Mouse (Mus musculus) olfactory bulb, adult 2 months (tissue): ENCODE data around the gene Zbtb8os. TPM values are rescaled to one million over a fixed set of nuclear protein-coding genes. Genes with fewer than 3 reads are reported as not detected.
"Not testable (repeated sequence)": the region's sequence is repeated elsewhere in the genome, so short reads cannot be mapped to it uniquely, and the experiment has no call there.

ENCODE experiments used
- H3K27ac ChIP-seq: fragments of 200-500 bp; 2 replicates; pipeline ENCODE4 v1.5.1; 2012; ENCODE audit warnings: low read depth, low read length; ENCODE audit not compliant: insufficient read depth
- H3K4me1 ChIP-seq: fragments of 200-500 bp; 2 replicates; pipeline ENCODE4 v1.6.1; 2012; ENCODE audit warnings: low read length; ENCODE audit not compliant: control insufficient read depth, insufficient read depth
- H3K4me3 ChIP-seq: fragments of 200-500 bp; 2 replicates; pipeline ENCODE4 v1.5.1; 2012; ENCODE audit warnings: mild to moderate bottlenecking, low read depth, low read length, moderate library complexity; ENCODE audit not compliant: insufficient read depth
- CTCF ChIP-seq: fragments of 200-500 bp; IDR thresholded peaks from 2 replicates; pipeline ENCODE4 v1.5.1; 2012; ENCODE audit warnings: low read depth, mild to moderate bottlenecking, low read length, moderate library complexity; ENCODE audit not compliant: insufficient read depth
- POLR2A ChIP-seq: fragments of 200-500 bp; IDR thresholded peaks from 2 replicates; pipeline ENCODE4 v1.6.1; 2012; ENCODE audit warnings: mild to moderate bottlenecking, low read depth, low read length, moderate library complexity; ENCODE audit not compliant: insufficient read depth
- WGBS: fragments of 180-500 bp; shearing (Covaris S2); methylation state at CpG from one replicate; pipeline ENCODE4 v1.1.7; 2018; 5-methylcytosine and 5-hydroxymethylcytosine counted together
- polyA plus RNA-seq: library from polyadenylated mRNA; stranded (reverse); fragments of >200 nt; gene quantifications from 2 replicates; pipeline ENCODE4 v1.2.4, GENCODE M21; 2012; ENCODE audit warnings: low replicate concordance; ENCODE audit not compliant: missing spikeins, insufficient read depth, insufficient read length

The Zbtb8os gene
- polyA plus RNA-seq, 1 experiment, result not detected

DNA sequence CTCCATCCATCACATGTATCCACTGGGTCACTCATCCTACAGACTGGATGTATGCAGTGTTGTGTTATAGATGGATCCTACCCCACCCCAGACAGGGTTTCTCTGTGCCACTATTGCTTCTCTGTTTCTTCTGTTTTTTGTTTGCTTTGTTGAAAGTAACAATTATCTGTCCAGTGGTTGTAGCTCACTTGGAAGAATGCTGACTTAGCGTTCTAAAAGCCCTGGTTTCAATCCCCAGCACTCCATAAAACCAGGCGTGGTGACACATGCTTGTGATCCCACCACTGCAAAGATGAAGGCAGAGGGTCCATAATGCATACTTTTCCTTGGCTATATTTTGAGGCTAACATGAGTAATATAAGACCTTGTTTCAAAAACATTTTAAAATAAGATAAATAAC lies 7.2 kb downstream of the Zbtb8os start:
- H3K27ac ChIP-seq, result no peak overlapping the region
- 93% methylated on average over 2 of the region's 2 CpGs for WGBS
- H3K4me3 ChIP-seq, result no peak overlapping the region
- no peak for TF ChIP-seq POLR2A
- no peak for TF ChIP-seq CTCF
- peaks cover 3% of the 10 kb centered on the region for H3K4me1 ChIP-seq

DNA sequence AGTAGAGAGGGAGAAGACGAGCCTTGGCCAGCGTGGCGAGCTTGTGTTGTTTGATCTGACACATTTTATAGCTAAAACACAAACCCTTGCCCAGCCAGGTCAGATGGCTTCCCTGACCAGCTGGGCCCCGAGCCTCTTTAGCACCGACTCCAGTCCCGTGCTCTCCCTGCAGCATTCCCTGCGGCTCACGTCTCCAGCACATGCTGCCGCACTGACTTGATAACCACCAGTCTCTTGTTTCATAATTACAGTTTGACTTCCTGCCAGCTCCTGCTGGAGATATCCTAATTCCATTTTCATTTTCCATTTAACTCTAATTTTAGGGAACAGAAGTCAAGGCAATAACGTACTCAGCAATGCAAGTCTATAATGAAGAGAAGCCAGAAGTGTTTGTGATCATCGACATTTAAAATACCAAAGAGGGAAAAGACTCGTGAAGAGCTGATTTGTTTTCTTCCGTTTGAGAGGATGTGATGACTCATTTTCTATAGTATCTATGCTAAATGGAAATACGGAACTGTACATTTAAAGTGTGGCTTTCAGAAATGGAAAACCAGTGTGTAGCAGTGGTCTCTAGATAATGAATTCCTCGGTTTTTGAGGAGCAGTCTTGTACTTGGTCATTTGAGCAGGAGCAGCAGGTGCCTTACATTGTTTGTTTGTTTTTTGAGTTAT lies 11.1 kb downstream of the Zbtb8os start:
- 37% methylated on average over 15 of the region's 15 CpGs for WGBS
- TF ChIP-seq CTCF (no peak), POLR2A (no peak)
- Histone ChIP-seq H3K4me1 (peaks cover 8% of the 10 kb centered on the region), H3K27ac (0 out of 2 replicates have a peak overlapping the region, but pooled peaks have one; percentile 35), H3K4me3 (no peak overlapping the region)

DNA sequence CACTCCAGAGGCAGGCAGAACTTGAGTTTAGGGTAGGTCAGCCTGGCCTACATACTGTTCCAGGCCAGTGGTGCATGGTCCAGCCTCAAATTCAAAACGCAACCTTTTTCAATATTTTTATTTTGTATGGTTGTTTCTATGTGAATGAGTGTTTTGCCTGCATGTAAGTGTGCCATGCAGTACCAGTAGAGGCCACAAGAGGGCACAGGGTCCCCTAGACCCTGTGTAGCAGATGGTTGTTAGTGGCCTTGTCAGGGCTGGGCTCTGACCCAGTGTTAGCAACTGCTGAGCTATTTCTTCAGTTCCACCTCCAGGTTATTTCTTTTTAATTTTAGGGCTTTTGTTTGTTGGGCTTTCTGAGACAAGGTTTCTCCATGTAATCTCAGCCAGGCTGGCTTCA lies 15.1 kb downstream of the Zbtb8os start:
- WGBS, result 15% methylated on average over 1 of the region's 1 CpGs
- Histone ChIP-seq H3K4me1 (peaks cover 14% of the 10 kb centered on the region), H3K4me3 (no peak overlapping the region), H3K27ac (no peak overlapping the region)
- no peak for TF ChIP-seq POLR2A
- TF ChIP-seq CTCF, result peak; percentile 39; the same call in 1 of the 2 replicates

DNA sequence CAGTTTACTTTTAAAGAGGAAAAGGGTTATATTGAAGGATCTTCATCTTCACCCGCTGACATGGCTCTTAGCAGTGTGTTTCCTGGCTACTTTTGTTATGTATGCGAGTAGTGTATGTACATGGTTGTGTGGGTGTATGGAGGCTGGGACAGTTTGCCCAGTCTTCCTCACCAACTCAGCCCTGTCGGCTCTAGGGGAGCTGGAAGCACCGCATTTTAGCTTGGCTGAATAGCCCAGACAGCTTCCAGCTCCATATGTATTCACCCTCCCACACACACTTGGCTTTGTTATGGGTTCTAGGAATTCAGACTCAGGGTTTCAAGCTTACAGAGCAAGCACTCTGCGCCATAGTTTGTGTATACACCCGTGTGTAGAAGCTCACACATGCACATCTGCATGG lies 15.6 kb downstream of the Zbtb8os start:
- TF ChIP-seq CTCF (no peak), POLR2A (no peak)
- no peak overlapping the region for H3K27ac ChIP-seq
- 55% methylated on average over 6 of the region's 6 CpGs for WGBS
- H3K4me1 ChIP-seq, result peaks cover 14% of the 10 kb centered on the region
- no peak overlapping the region for H3K4me3 ChIP-seq

DNA sequence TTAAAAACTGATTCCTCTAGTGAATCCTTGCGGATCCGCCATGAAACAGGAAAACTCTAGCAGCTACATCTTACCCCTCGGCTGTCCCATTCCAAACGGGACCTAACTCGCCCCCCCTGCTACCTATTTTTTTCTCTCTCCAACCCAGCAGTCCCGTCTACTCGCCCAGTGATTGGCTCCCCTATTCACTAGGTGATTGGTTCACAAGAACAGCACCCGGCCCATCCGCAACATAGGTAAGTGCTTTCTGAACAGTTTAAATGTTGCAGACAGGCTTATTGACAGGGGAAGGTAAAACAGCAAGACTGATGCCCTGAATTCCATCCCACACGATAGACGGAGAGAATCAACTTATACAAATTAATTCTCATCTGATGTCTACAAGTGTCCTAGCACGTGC lies 17.7 kb downstream of the Zbtb8os start:
- no peak for TF ChIP-seq CTCF
- no peak for TF ChIP-seq POLR2A
- Histone ChIP-seq H3K4me1 (peaks cover 10% of the 10 kb centered on the region), H3K27ac (no peak overlapping the region), H3K4me3 (no peak overlapping the region)
- 88% methylated on average over 12 of the region's 12 CpGs for WGBS

DNA sequence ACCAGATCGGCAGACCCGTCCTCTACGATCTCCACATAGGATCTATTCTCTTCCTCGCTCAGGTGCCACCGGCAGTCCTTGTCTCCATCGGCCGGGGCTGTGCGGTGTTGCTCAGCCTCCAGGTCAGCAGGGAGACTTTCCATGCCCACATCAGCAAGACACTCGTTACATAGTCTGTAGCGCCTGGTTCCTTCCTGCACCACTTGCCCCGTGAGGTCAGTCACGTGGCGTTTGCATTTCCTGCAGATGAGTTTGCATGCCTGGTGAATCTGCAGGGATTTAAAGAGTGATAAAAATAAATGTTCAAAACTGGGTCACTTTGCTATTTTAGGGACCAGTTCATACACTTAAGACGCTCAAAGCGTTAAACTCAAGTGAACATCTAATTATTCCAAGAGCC lies 18.7 kb downstream of the Zbtb8os start:
- Histone ChIP-seq H3K4me1 (peaks cover 10% of the 10 kb centered on the region), H3K4me3 (no peak overlapping the region), H3K27ac (no peak overlapping the region)
- TF ChIP-seq POLR2A (no peak), CTCF (no peak)
- WGBS, result 51% methylated on average over 15 of the region's 15 CpGs

DNA sequence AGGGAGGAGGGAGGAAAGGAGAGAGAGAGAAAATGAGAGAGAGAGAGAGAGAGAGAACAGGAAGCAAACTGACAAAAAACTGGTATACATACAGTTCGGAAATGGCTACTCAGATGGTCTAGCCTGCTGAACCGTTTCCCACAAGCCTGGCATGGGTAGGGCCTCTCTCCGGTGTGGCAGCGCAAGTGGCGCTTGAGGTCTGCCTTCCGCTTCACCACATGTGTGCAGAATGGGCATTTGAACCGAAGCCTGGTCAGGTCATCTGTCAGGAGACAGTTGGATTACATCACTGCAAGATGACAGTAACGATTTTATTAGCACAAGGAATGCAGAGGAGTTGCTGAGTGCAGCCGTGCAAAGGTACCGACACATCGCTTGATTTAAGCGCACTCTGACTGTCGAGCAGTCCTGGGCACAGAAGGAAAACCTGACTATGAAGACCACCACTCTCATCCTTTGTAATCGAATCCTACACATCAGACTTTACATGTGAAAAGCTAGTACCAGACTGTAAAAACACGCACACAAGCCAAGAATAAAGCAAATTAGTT lies 22.2 kb downstream of the Zbtb8os start:
- H3K4me1 ChIP-seq, result peaks cover 6% of the 10 kb centered on the region
- WGBS, result 90% methylated on average over 15 of the region's 15 CpGs
- H3K4me3 ChIP-seq, result no peak overlapping the region
- TF ChIP-seq CTCF (no peak), POLR2A (no peak)
- no peak overlapping the region for H3K27ac ChIP-seq

DNA sequence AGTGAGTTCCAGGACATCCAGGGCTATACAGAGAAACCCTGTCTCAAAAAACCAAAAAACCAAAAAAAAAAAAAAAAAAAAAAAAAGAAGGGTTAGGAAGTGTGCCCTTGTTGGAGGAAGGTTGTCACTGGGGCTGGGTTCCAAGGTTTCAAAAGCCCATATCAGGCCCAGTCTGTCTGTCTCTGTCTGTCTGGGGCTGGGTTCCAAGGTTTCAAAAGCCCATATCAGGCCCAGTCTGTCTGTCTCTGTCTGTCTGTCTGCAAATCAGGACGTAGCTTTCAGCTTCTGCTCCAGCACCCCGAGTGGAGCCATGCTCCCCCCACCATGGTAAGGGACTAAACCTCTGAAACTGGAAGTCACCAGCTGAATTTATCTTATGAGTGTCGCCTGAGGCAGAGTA lies 26.7 kb downstream of the Zbtb8os start:
- 85% methylated on average over 3 of the region's 3 CpGs for WGBS
- not testable (repeated sequence) for H3K4me3 ChIP-seq, H3K27ac ChIP-seq, H3K4me1 ChIP-seq

DNA sequence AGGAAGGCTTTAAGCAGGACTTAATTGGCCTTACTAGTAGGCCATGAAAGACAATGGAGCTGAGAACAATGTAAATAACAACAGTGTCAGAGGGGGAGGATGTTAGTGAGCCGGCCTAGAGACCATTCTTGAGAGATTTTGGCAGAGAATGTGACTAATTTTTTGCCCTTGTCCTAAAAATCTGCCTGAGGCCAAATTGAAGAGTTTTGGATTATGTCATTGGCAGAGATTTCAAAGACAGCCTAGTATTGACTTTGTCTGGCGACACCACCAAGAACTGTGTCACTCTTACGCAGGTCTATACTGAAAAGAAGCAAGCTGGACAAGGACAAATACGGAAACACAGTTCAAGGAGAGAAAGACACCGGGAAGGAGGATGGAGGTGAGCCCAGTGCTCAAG lies 27.3 kb downstream of the Zbtb8os start:
- Histone ChIP-seq H3K4me1 (no peaks in the 10 kb centered on the region), H3K4me3 (no peak overlapping the region), H3K27ac (no peak overlapping the region)
- WGBS, result 87% methylated on average over 5 of the region's 5 CpGs
- no peak for TF ChIP-seq CTCF
- TF ChIP-seq POLR2A, result no peak
